Mouse (Mus musculus): ENCODE results near the gene Ccn2.

Ccn2 gene

GRCm38 (mm10) chr10:24595250-24596002, at the start of gene Ccn2:
TSS of gene Ccn2 (plus strand) at chr10:24595442.
- no peak for DNase-seq

DNA sequence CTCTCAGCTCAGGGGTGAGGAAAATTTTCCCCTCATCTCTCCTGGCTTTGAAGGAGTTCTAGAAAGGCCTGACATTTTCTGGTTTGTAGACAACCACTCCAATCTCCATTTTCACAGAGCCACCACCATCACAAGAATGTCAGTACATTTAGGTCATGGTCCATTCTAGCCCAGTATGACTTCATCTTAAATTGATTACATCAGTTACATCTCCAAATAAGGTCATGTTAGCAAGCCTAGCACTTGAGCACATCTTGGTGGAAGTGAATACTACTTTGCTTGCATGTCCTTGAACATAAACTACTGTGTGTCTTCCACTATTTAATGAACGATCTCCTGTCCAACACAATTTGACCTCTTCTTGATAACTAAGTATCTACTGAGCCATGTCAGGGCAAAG, 42.4 kb upstream of the Ccn2 start:
- DNase-seq, result no peak

DNA sequence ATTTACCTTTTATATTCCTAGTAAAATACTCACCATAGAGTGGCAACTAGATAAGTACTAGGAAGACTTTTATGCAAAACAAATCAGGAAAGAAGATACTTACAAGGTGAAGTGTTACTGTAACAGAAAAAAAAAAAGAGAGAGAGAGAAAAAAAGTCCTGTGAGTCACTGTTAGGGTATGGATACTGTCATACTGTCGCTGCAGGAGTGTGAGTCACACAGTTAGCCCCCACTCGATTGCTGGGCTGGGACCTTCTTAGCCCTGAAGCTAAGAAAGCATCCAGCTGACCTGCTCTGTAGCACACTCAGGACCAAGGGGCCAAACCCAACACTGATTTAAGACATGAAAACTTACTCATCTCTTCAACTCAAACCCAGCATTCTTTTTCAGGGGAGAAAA, 41.2 kb upstream of the Ccn2 start:
- no peak for DNase-seq

DNA sequence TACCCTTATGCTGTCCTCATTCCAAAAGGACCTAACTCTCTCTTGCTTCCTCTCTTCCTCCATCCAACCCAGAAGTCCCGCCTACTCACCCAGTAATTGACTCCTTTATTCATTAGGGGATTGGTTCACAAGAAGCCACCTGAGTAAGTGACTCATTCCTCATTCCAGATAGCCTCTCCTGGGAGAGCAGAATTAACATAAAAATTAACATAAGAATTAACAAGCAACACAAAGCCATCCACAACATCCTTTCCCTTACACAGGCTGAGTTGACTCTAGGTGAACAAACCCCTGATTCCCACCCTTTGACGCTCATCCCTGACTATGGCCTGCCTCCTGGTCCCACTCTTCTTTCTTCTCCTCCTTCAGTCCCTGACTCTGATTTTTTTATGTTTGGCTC, 36.9 kb upstream of the Ccn2 start:
- DNase-seq, result no peak

GRCm38 (mm10) chr10:24569691-24570420, 25.4 kb upstream of the Ccn2 start:
- DNase-seq, result no peak

DNA sequence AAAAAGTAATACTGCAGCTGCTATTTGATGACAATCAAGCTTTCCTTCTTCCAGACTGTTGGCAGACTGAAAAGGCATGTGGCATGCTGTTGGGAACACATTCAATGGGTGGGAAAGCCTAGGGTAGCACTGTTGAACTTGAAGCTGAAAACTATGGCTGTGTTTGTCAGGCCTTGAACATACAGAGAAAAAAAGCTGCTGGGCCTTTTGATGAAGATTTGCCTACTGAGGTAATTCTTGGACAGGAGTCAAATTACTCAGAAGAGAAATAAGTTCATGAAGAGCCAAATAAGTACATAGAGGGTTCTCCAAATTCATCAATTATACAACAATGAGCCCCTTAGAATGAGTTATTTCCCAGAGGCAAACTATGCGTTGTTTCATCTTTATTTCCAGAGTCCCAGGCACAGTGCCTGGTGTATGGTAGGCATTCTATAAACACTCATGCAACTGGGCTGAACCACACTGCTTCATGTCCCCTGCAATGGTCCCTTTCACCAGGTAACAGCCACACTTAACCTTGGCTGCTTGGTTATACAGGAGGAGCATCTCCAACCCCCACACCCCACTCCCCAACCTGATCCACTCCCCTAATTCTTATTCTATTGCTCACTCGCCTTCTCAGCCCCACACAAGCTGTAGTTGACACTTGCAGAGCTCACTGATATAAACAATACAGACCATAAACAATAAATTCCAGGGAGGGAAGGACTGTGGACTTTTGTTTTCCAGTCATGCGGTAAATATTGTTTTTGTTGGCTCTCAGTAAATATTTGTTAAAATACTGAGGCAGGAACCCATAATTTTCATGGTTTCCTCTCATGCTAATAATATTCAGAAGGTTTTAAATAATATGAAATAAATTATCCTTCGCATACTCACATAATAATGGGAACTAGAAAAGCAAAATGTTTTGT, 22.9 kb upstream of the Ccn2 start:
- DNase-seq, result no peak

- DNase-seq, result no peak
Observed at GRCm38 (mm10) chr10:24573484-24573883, 21.8 kb upstream of the Ccn2 start.

DNA sequence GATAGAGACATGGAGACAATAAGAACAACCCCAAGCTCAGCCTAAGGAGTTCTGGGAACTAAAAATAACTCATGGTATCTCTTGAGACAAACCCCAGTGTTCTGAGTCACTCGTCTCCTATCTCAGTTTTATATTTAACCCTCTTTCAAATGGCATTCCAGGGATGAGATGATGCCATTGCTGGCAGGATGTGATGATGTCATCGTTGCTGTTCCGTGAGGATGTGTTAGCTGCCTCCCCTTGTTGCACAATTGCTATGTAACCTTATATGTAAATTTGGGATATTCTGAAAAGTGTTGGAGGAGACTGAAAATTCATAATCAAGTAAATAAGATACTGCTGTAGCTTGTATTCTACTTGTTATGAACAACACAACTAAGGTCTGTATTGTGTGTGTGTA, 14.2 kb upstream of the Ccn2 start:
- no peak for DNase-seq

- no peak for DNase-seq
Observed at GRCm38 (mm10) chr10:24588824-24589223, 6.4 kb upstream of the Ccn2 start.

DNA sequence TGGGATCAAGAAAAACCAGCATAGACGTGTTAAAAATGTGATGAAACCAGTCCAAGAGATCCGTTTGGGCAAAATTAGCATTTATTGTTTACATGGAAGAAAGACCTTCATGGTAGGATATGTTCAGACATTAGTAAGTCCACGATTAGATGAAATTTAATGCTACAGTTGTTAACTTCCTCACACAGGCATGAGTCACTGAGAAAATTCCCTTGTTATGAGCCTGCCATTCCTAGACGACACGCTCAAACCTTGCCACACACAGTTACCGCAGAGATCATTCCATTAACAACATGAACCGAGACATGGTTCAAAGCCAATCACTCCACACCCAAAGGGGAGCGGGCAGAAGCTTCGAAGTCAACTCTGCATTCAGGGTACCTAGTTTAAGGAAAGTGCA, 6.0 kb upstream of the Ccn2 start:
- no peak for DNase-seq

DNA sequence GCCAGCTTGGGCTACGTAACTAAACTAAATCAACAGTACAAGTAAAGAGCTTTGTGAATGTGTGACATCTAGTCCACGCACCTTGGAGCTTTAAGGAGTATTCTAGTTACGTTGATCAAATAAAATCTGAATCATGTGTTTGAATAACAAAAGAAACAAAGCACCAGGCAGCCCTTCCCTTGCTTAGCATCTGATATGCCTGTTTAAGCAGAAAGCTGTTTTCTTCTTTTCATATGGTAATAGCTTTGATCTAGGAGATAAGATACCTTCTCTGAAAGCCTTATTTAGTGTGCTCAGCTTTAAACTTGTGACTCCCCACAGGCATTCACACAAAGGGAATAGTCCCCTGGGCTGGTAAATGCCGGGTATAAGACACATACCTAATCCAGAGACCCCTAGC, 4.7 kb upstream of the Ccn2 start:
- DNase-seq, result no peak

- DNase-seq, result peak; percentile 63 to 67
Observed at GRCm38 (mm10) chr10:24591136-24591535, 4.1 kb upstream of the Ccn2 start.

DNA sequence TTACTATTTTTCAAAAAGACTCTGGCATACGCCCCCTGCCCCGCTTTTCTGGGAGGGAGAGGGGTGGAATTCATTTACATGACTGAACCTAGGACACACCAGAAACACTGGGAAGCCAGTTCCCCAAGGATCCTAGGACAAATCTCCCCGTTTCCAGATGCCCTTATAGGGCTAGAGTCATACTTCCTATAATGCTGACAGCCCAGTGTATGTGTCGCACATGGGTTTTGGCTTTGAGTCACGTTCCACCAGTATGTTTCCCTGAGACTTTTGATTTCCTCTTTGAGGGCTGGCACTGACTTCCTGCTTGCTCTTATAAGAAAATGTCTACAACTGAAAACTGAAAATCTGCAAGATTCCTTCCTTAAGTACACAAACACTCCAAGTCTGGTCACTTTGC, 3.5 kb upstream of the Ccn2 start:
- DNase-seq, result no peak

DNA sequence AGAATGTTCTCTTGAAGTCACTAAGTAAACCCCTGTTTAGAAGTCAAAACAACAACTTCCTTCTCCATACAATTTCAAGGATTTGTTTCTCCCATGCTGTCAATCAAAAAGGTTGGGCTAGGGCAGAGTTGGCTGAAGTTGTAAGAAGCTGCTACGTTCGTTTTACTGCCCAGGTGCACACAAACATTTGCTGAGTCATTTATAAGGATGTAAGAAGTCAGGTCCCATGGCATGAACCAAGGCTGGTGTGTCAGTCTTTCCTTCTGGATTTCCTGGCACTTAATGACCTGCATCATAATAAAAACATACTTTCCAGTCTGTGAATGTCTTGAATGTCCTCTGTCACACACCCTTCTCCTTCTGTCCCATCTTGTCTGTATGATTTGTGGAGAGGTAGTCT, 2.9 kb upstream of the Ccn2 start:
- no peak for DNase-seq

DNA sequence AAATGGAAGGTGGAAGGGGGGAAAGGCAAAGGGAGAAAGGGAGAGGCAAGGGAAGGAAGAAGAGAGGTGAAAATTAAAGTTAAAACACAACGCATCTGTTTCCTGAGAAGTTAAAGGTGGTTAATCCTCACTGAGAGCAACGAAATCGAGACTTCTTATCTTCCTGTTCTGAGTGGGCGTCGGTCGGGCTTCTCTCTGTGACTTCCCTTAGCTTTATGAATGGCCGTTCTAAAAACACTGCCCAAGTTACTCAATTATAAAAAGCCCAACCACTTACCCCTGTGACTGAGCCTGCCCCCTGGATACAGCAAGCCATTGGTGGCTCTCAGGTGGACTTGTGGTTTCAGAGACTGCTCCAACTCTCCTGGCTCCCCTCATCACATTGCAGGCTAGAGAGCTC, 2.3 kb upstream of the Ccn2 start:
- no peak for DNase-seq

GRCm38 (mm10) chr10:24593556-24593955, 1.7 kb upstream of the Ccn2 start:
- DNase-seq, result no peak

GRCm38 (mm10) chr10:24596003-24596868, 994 bp downstream of the Ccn2 start:
- DNase-seq, result no peak

DNA sequence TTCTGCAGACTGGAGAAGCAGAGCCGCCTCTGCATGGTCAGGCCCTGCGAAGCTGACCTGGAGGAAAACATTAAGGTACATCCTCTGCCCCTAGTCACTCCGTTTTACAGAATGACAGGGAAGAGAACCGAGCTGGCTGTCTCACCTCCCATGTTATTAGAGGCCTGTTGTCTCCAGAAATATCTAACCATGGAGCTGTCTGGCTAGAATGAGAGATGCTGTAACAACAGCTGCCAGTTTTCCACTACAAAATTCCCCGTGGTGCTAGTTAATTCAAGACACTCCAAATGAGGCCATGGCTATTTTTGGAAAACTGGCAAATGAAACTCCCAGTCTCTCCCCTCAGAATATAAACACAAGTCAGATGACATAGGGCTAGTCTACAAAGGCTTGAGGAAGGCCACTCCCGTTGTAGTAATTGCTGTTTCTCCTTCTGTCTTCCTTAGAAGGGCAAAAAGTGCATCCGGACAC, 1.7 kb downstream of the Ccn2 start:
- DNase-seq, result no peak

DNA sequence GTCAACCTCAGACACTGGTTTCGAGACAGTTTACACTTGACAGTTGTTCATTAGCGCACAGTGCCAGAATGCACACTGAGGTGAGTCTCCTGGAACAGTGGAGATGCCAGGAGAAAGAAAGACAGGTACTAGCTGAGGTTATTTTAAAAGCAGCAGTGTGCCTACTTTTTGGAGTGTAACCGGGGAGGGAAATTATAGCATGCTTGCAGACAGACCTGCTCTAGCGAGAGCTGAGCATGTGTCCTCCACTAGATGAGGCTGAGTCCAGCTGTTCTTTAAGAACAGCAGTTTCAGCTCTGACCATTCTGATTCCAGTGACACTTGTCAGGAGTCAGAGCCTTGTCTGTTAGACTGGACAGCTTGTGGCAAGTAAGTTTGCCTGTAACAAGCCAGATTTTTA, 2.5 kb downstream of the Ccn2 start:
- no peak for DNase-seq

DNA sequence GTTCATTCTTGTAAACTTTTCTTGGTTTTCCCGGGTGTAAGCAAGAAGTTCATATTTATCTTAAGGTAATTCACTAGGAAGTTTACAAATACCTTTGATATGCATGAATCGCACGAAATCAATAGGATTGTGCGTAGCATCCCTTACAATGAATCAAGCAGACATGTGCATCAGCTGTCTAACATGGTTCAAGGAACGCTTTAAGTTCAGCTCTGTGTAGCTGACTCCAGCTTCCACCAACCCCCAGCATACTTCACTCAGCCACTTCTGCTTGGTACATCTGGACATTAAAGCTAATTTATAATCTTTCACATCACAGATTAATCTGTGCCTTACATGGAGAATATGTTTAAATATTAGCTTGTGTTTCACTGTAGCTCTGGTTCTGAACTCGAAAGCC, 3.5 kb downstream of the Ccn2 start:
- no peak for DNase-seq

- DNase-seq, result no peak
Observed at GRCm38 (mm10) chr10:24599802-24600201, 4.6 kb downstream of the Ccn2 start.

DNA sequence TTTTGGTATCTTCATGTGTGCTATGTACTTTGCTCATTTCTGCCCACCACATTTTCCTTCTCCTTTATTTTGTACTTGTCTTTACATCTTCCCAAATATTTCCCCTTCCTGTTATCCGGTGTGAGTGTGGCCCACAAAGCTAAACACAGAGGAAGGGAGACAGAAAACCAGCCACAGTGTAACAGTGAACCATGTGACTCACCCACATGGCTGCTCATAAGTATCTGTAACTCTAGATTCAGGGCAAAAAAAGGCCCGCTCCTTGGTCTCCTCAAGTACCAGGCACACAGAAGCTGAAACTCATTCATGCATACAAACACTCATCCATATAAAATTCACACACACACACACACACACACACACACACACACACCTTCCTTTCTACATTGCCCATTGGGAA, 7.8 kb downstream of the Ccn2 start:
- no peak for DNase-seq

Measured in B cell, adult 2 months (primary cell).